In the genomic region with DNA sequence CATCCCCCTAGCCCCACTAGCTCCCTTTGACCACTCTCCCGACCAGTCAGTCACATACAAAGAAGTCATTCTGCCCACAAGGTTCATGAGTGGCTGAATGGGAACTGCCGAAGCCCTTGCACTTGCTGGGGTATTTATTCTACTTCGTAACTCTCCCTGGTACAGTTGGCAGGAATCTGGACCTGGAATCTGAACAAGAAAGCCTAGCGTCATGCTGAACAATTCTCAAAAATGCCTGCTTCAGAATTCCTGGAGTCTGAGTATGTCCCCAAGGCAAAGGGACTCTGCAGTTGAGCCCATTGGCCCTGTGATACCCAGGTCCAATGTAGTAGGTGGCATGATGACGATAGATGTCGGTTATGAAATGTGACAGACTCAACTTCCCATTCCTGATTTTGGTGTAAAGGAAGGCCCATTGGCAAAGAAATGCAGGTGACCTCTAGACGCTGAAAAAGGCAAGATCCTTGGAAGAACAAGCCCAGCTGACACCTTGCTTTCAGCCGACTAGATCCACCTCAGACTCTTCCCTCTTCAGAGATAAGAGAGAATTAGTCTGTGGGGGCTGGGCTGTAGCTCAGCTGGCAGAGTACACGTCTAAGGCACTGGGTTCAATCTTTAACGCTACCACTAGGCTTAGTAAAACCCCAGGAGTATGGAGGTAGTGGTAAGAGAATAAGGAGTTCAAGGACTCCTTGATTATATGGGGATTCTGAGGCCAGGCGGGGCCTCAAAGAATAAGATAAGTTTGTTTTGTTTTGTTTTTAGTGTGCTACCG, we compare ENCODE assay signal across 8 mouse cellular contexts. TPM values are rescaled to one million over a fixed set of nuclear protein-coding genes. Genes with fewer than 3 reads are reported as not detected.
DNase-seq lines count a peak whose midpoint lies in the region; ATAC-seq and TF ChIP-seq lines count a peak whose summit lies in the region.

No protein-coding gene starts in this region.

- no peak for TF ChIP-seq POLR2A in heart, adult 2 months (IDR thresholded peaks at IDR 0.05; ENCODE audit: insufficient read depth, low read depth, low read length)

- H3K79me2 ChIP-seq in heart, adult 2 months (replicated peaks; ENCODE audit: control insufficient read depth, insufficient read depth, low read length): peaks cover 3% of the 10 kb centered on the region

- 69% methylated on average over 12 of the region's 12 CpGs for WGBS in heart, embryonic 14.5 days
- 65% methylated on average over 12 of the region's 12 CpGs for WGBS in heart, adult 2 months
- 75% methylated on average over 12 of the region's 12 CpGs for WGBS in embryonic facial prominence, embryonic 15.5 days
- WGBS in liver, embryonic 15.5 days (ENCODE audit: insufficient replicate concordance): 52% methylated on average over 12 of the region's 12 CpGs

- no peak for TF ChIP-seq CTCF in heart, adult 2 months (IDR thresholded peaks at IDR 0.05)

- H3K9ac ChIP-seq in heart, embryonic 14.5 days (ENCODE audit: low read length): no peak overlapping the region
- H3K9ac ChIP-seq in heart, adult 2 months (ENCODE audit: low read depth, low read length): no peak overlapping the region
- no peak overlapping the region for H3K9ac ChIP-seq in embryonic facial prominence, embryonic 15.5 days
- H3K9ac ChIP-seq in liver, embryonic 15.5 days: no peak overlapping the region

- H3K27me3 ChIP-seq in heart, embryonic 14.5 days (ENCODE audit: control insufficient read depth, insufficient read depth, low read length): no peaks in the 10 kb centered on the region
- no peaks in the 10 kb centered on the region for H3K27me3 ChIP-seq in heart, adult 2 months (ENCODE audit: control insufficient read depth, insufficient read depth, low read length)
- H3K27me3 ChIP-seq in embryonic facial prominence, embryonic 15.5 days: no peaks in the 10 kb centered on the region
- H3K27me3 ChIP-seq in liver, embryonic 15.5 days: no peaks in the 10 kb centered on the region

- H3K4me1 ChIP-seq in heart, embryonic 14.5 days (ENCODE audit: control insufficient read depth in 2 of 2, insufficient read depth in 2 of 2, low read length in 2 of 2): peaks cover 19 to 35% of the 10 kb centered on the region in 2 experiments
- peaks cover 7% of the 10 kb centered on the region for H3K4me1 ChIP-seq in heart, adult 2 months (ENCODE audit: control insufficient read depth, insufficient read depth, low read length)
- peaks cover 13% of the 10 kb centered on the region for H3K4me1 ChIP-seq in embryonic facial prominence, embryonic 15.5 days
- peaks cover 46% of the 10 kb centered on the region for H3K4me1 ChIP-seq in liver, embryonic 15.5 days (replicated peaks)

- no peak for DNase-seq in heart, adult 2 months
- DNase-seq in CD4-positive helper T cell, adult 2 months (ENCODE audit: low read depth, low spot score): peak; percentile 14
- no peak for DNase-seq in spleen, adult 18-20 months
- no peak for DNase-seq in frontal cortex, postnatal 36 days (ENCODE audit: low spot score in 2 of 2)
- no peak for DNase-seq in ovary, postnatal 14 days (ENCODE audit: low spot score)

- peak overlapping the region; percentile 33 for H3K4me2 ChIP-seq in heart, embryonic 14.5 days (ENCODE audit: low read length)
- peak overlapping the region; percentile 96 for H3K4me2 ChIP-seq in embryonic facial prominence, embryonic 15.5 days (replicated peaks)
- H3K4me2 ChIP-seq in liver, embryonic 15.5 days: peak overlapping the region; percentile 97

- H3K27ac ChIP-seq in heart, embryonic 14.5 days (replicated peaks in 1 of 2; ENCODE audit: control insufficient read depth in 1 of 2, insufficient read depth in 1 of 2, low read depth in 2 of 2, low read length in 2 of 2): no peak overlapping the region
- H3K27ac ChIP-seq in heart, adult 2 months: no peak overlapping the region
- no peak overlapping the region for H3K27ac ChIP-seq in embryonic facial prominence, embryonic 15.5 days (replicated peaks)
- H3K27ac ChIP-seq in liver, embryonic 15.5 days (replicated peaks): peak overlapping the region; percentile 24; the same call in 1 of the 2 replicates

- no peaks in the 10 kb centered on the region for H3K9me3 ChIP-seq in heart, embryonic 14.5 days (ENCODE audit: control insufficient read depth, low read length)
- no peaks in the 10 kb centered on the region for H3K9me3 ChIP-seq in embryonic facial prominence, embryonic 15.5 days (replicated peaks)
- H3K9me3 ChIP-seq in liver, embryonic 15.5 days (replicated peaks): no peaks in the 10 kb centered on the region

- intact Hi-C loops in heart, adult 2 months (cut with DNase I): loop anchor here (1.0 to 5.0 kb wide), 3 partner anchors 21 to 535 kb away; partner anchors contain the start of genes Cenpn and Cmc2

- no peak for ATAC-seq in heart, embryonic 14.5 days (ENCODE audit: insufficient number of reproducible peaks, insufficient read depth, low FRiP score, low read depth)
- ATAC-seq in embryonic facial prominence, embryonic 15.5 days (ENCODE audit: insufficient number of reproducible peaks, low FRiP score, low TSS enrichment, low read depth): no peak
- 0 out of 2 replicates have a peak, but pooled peaks have one; percentile 23 for ATAC-seq in liver, embryonic 15.5 days (ENCODE audit: insufficient read depth)

- TF ChIP-seq EP300 in heart, adult 2 months (IDR thresholded peaks at IDR 0.05; ENCODE audit: insufficient read depth, low read depth, low read length): no peak

- H3K36me3 ChIP-seq in heart, embryonic 14.5 days (ENCODE audit: control insufficient read depth, insufficient read depth, low read length): peaks cover 15% of the 10 kb centered on the region
- H3K36me3 ChIP-seq in heart, adult 2 months (ENCODE audit: control insufficient read depth, insufficient read depth, low read length): no peaks in the 10 kb centered on the region
- H3K36me3 ChIP-seq in embryonic facial prominence, embryonic 15.5 days: peaks cover 7% of the 10 kb centered on the region
- H3K36me3 ChIP-seq in liver, embryonic 15.5 days (replicated peaks): peaks cover 31% of the 10 kb centered on the region

- no peak overlapping the region for H3K4me3 ChIP-seq in heart, embryonic 14.5 days (ENCODE audit: control insufficient read depth in 1 of 2, insufficient read depth in 1 of 2, low read depth in 1 of 2, low read length in 2 of 2)
- H3K4me3 ChIP-seq in heart, adult 2 months: no peak overlapping the region
- H3K4me3 ChIP-seq in embryonic facial prominence, embryonic 15.5 days (replicated peaks): no peak overlapping the region
- H3K4me3 ChIP-seq in liver, embryonic 15.5 days (replicated peaks): peak overlapping the region; percentile 97

RNA-seq across cellular contexts. Expression of gene Atmin, which starts 0.7 kb away (rescaled TPM):
- 11.6 and 12.3 TPM in 2 replicates for polyA plus RNA-seq in heart, embryonic 14.5 days (2014; fragmentation: Nextera tagmentation; extraction: Ambion mirVana)
- total RNA-seq in heart, adult 2 months (2021): 10 to 100 TPM; 14.4 to 16.5 TPM
- polyA plus RNA-seq in heart, adult 2 months (2012; rRNA removed): 9.3 and 14.5 TPM in 2 replicates
- 10.9 and 12.5 TPM in 2 replicates for polyA plus RNA-seq in embryonic facial prominence, embryonic 15.5 days (2015; fragmentation: Nextera tagmentation; extraction: Ambion mirVana)
- 3.6 and 3.7 TPM in 2 replicates for polyA plus RNA-seq in liver, embryonic 15.5 days (2015; fragmentation: Nextera tagmentation; extraction: Ambion mirVana)

RNA-seq across cellular contexts. Expression of gene Cenpn, which starts 20.9 kb away (rescaled TPM):
- polyA plus RNA-seq in heart, embryonic 14.5 days (2014; fragmentation: Nextera tagmentation; extraction: Ambion mirVana): 24.2 and 24.6 TPM in 2 replicates
- under 1 TPM; 0.37 to 0.89 TPM for total RNA-seq in heart, adult 2 months (2021)
- polyA plus RNA-seq in heart, adult 2 months (2012; rRNA removed): 0.74 and 1.3 TPM in 2 replicates
- polyA plus RNA-seq in embryonic facial prominence, embryonic 15.5 days (2015; fragmentation: Nextera tagmentation; extraction: Ambion mirVana): 27.7 and 27.9 TPM in 2 replicates
- 24.8 and 24.9 TPM in 2 replicates for polyA plus RNA-seq in liver, embryonic 15.5 days (2015; fragmentation: Nextera tagmentation; extraction: Ambion mirVana)

RNA-seq across cellular contexts. Expression of gene Cmc2, which starts 21.2 kb away (rescaled TPM):
- polyA plus RNA-seq in heart, embryonic 14.5 days (2014; fragmentation: Nextera tagmentation; extraction: Ambion mirVana): 126 and 131 TPM in 2 replicates
- 10 to 100 TPM; 65.8 to 79.2 TPM for total RNA-seq in heart, adult 2 months (2021)
- 30.0 and 46.1 TPM in 2 replicates for polyA plus RNA-seq in heart, adult 2 months (2012; rRNA removed)
- 66.8 and 73.5 TPM in 2 replicates for polyA plus RNA-seq in embryonic facial prominence, embryonic 15.5 days (2015; fragmentation: Nextera tagmentation; extraction: Ambion mirVana)
- 50.8 and 56.7 TPM in 2 replicates for polyA plus RNA-seq in liver, embryonic 15.5 days (2015; fragmentation: Nextera tagmentation; extraction: Ambion mirVana)

RNA-seq across cellular contexts. Expression of gene 1700030J22Rik, which starts 36.3 kb away (rescaled TPM):
- 0.66 and 0.75 TPM in 2 replicates for polyA plus RNA-seq in heart, embryonic 14.5 days (2014; fragmentation: Nextera tagmentation; extraction: Ambion mirVana)
- under 1 TPM; 0.44 to 0.68 TPM for total RNA-seq in heart, adult 2 months (2021)
- 0.35 and 0.41 TPM in 2 replicates for polyA plus RNA-seq in heart, adult 2 months (2012; rRNA removed)
- polyA plus RNA-seq in embryonic facial prominence, embryonic 15.5 days (2015; fragmentation: Nextera tagmentation; extraction: Ambion mirVana): 3.4 and 4.1 TPM in 2 replicates
- polyA plus RNA-seq in liver, embryonic 15.5 days (2015; fragmentation: Nextera tagmentation; extraction: Ambion mirVana): 0.48 and 0.51 TPM in 2 replicates

RNA-seq across cellular contexts. Expression of gene Gcsh, which starts 50.9 kb away (rescaled TPM):
- polyA plus RNA-seq in heart, embryonic 14.5 days (2014; fragmentation: Nextera tagmentation; extraction: Ambion mirVana): 84.8 and 88.3 TPM in 2 replicates
- 10 to 100 TPM; 51.2 to 55.1 TPM for total RNA-seq in heart, adult 2 months (2021)
- polyA plus RNA-seq in heart, adult 2 months (2012; rRNA removed): 34.8 and 63.6 TPM in 2 replicates
- polyA plus RNA-seq in embryonic facial prominence, embryonic 15.5 days (2015; fragmentation: Nextera tagmentation; extraction: Ambion mirVana): 82.4 and 86.5 TPM in 2 replicates
- polyA plus RNA-seq in liver, embryonic 15.5 days (2015; fragmentation: Nextera tagmentation; extraction: Ambion mirVana): 85.5 and 94.5 TPM in 2 replicates

Comparison
In these comparisons a context has a peak if more than half of its experiments do, and no peak if none do; other contexts are left out.
1. RNA of gene Cenpn, which starts 20.9 kb away (polyA plus RNA-seq): 27.7 to 27.9 TPM in embryonic facial prominence, embryonic 15.5 days, 24.8 to 24.9 TPM in liver, embryonic 15.5 days and 24.2 to 24.6 TPM in heart, embryonic 14.5 days; 0.74 to 1.3 TPM in heart, adult 2 months; every median in the first group is over 10 times any median in the second.
2. H3K4me2 ChIP-seq: peak in every context shown above with its lines; median percentile 97 in liver, embryonic 15.5 days; 96 in embryonic facial prominence, embryonic 15.5 days; 33 in heart, embryonic 14.5 days.